Mouse (Mus musculus) E14TG2a.4 (cell line): ENCODE data around the gene Sarnp.

ENCODE experiments used
- CTCF ChIP-seq: conservative IDR thresholded peaks from 2 replicates; pipeline ENCODE4 v1.5.1; 2014; ENCODE audit warnings: low read length
- POU5F1 ChIP-seq: IDR thresholded peaks from 2 replicates; pipeline ENCODE4 v1.6.1; 2014; ENCODE audit warnings: low read length, borderline replicate concordance

GRCm38 (mm10) chr10:128913696-128914095 lies 96.6 kb downstream of the Sarnp start:
- no peak for TF ChIP-seq CTCF
- TF ChIP-seq POU5F1: no peak
